In the genomic region with DNA sequence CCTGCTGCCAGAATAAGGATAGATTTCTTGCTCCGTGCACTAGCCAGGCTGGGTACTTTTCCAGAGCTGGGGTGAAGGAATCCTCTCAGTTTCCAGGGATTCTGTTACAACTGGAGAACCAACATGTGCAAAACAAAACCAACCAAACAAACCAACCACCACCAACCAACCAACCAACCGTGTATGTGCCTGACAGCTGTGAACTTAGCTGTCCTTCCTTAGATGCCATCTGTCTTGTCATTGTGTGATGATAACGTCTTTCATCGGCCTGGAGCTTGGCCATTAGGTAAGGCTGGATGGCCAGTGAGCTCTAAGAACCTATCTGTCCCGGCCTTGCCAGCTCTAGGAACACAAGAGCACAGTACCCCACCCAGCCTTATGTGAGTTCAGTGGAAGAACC, we compare ENCODE assay signal across 24 mouse cellular contexts. TPM values are rescaled to one million over a fixed set of nuclear protein-coding genes. Genes with fewer than 3 reads are reported as not detected.
"Had no signal": no experiment of that assay in that cellular context is flagged by ENCODE, and none has a peak within 500 bp of the region (broad histone marks: within the 10 kb centered on the region; RNA-seq: fewer than 3 reads in every experiment).

No protein-coding gene starts in this region.

- DNase-seq: cerebellum, adult 8-10 months; cerebellum, adult 9-10 months; cerebellum, postnatal 10 days; cerebellum, postnatal 14 days; cerebellum, postnatal 25 days; cerebellum, postnatal 36 days; embryo, embryonic 11 days; forebrain, postnatal 0 days; gastrocnemius, adult 2 months; gastrocnemius, postnatal 10 days; gastrocnemius, postnatal 14 days; gastrocnemius, postnatal 25 days; gastrocnemius, postnatal 36 days; heart, adult 2 months had no signal

- H3K4me3 ChIP-seq: embryonic facial prominence, embryonic 10.5 days; embryonic facial prominence, embryonic 12.5 days; embryonic facial prominence, embryonic 13.5 days; embryonic facial prominence, embryonic 15.5 days; erythroblast, embryonic 14.5 days; forebrain, embryonic 10.5 days; forebrain, embryonic 12.5 days; forebrain, embryonic 13.5 days; forebrain, embryonic 15.5 days; gastrocnemius, adult 2 months; heart, adult 2 months had no signal

- H3K36me3 ChIP-seq: embryonic facial prominence, embryonic 10.5 days; embryonic facial prominence, embryonic 12.5 days; embryonic facial prominence, embryonic 13.5 days; embryonic facial prominence, embryonic 15.5 days; forebrain, embryonic 10.5 days; forebrain, embryonic 12.5 days; forebrain, embryonic 15.5 days had no signal

- H3K27me3 ChIP-seq: embryonic facial prominence, embryonic 12.5 days; embryonic facial prominence, embryonic 13.5 days; embryonic facial prominence, embryonic 15.5 days; forebrain, embryonic 12.5 days; forebrain, embryonic 13.5 days; forebrain, embryonic 15.5 days had no signal

- H3K4me2 ChIP-seq: embryonic facial prominence, embryonic 12.5 days; embryonic facial prominence, embryonic 13.5 days; embryonic facial prominence, embryonic 15.5 days; forebrain, embryonic 12.5 days; forebrain, embryonic 13.5 days; forebrain, embryonic 15.5 days had no signal

RNA-seq across cellular contexts. Expression of gene Ackr3, which starts 16.9 kb away (rescaled TPM):
- polyA plus RNA-seq: erythroblast, embryonic 14.5 days had no signal

RNA-seq across cellular contexts. Expression of gene Iqca, which starts 33.7 kb away (rescaled TPM):
- polyA plus RNA-seq: embryonic facial prominence, embryonic 11.5 days; erythroblast, embryonic 14.5 days had no signal
